Mouse (Mus musculus) thymus, postnatal 0 days (tissue): ENCODE measurements around the gene Pcsk6. TPM values are rescaled to one million over a fixed set of nuclear protein-coding genes. Genes with fewer than 3 reads are reported as not detected.
"Not testable (repeated sequence)": the region's sequence is repeated elsewhere in the genome, so short reads cannot be mapped to it uniquely, and the experiment has no call there.

ENCODE experiments used
- DNase-seq: peaks from one replicate; pipeline ENCODE4 v3.0.0-alpha.2; 2015; ENCODE audit warnings: low spot score
- polyA plus RNA-seq: library from polyadenylated mRNA; unstranded; fragments of >200 nt; fragmentation: Nextera tagmentation; extraction: Ambion mirVana; gene quantifications from 2 replicates; pipeline ENCODE4 v1.2.1, GENCODE M21; 2015

Pcsk6 gene
- polyA plus RNA-seq, 1 experiment from 2014 or later, result 1.2 TPM

- no peak for DNase-seq
Measured at GRCm38 (mm10) chr7:66046921-66047918, 185.7 kb downstream of the Pcsk6 start.

- no peak for DNase-seq
Measured at GRCm38 (mm10) chr7:66047975-66048374, 186.4 kb downstream of the Pcsk6 start.

GRCm38 (mm10) chr7:66048446-66049230 lies 187.1 kb downstream of the Pcsk6 start:
- no peak for DNase-seq

GRCm38 (mm10) chr7:66053946-66054483 lies 192.5 kb downstream of the Pcsk6 start:
- no peak for DNase-seq

GRCm38 (mm10) chr7:66055356-66055755 lies 193.8 kb downstream of the Pcsk6 start:
- DNase-seq, result not testable (repeated sequence)

GRCm38 (mm10) chr7:66058703-66059102 lies 197.2 kb downstream of the Pcsk6 start, which contains the start of gene Snrpa1:
TSS of gene Snrpa1 (plus strand) at chr7:66059003.
- no peak for DNase-seq

- peak; percentile 90 for DNase-seq
Measured at GRCm38 (mm10) chr7:66060066-66060956, 198.8 kb downstream of the Pcsk6 start.

- DNase-seq, result no peak
Measured at GRCm38 (mm10) chr7:66061057-66061456, 199.5 kb downstream of the Pcsk6 start.

GRCm38 (mm10) chr7:66076411-66076810 lies 214.9 kb downstream of the Pcsk6 start:
- DNase-seq, result no peak

GRCm38 (mm10) chr7:66079364-66080230 lies 218.1 kb downstream of the Pcsk6 start, which contains the start of gene Selenos:
TSS of gene Selenos (plus strand) at chr7:66079649.
- DNase-seq, result peak; percentile 97

GRCm38 (mm10) chr7:66080231-66080613 lies 218.7 kb downstream of the Pcsk6 start:
- no peak for DNase-seq

GRCm38 (mm10) chr7:66083757-66084156 lies 222.2 kb downstream of the Pcsk6 start:
- DNase-seq, result no peak

- DNase-seq, result no peak
Measured at GRCm38 (mm10) chr7:66084546-66084945, 223.0 kb downstream of the Pcsk6 start.

GRCm38 (mm10) chr7:66087652-66088051 lies 226.1 kb downstream of the Pcsk6 start:
- no peak for DNase-seq

GRCm38 (mm10) chr7:66088077-66088476 lies 226.5 kb downstream of the Pcsk6 start:
- no peak for DNase-seq

GRCm38 (mm10) chr7:66090676-66091190 lies 229.2 kb downstream of the Pcsk6 start:
- no peak for DNase-seq

- no peak for DNase-seq
Measured at GRCm38 (mm10) chr7:66091553-66091952, 230.0 kb downstream of the Pcsk6 start.

- no peak for DNase-seq
Measured at GRCm38 (mm10) chr7:66092656-66093055, 231.1 kb downstream of the Pcsk6 start.

GRCm38 (mm10) chr7:66094141-66094540 lies 232.6 kb downstream of the Pcsk6 start:
- no peak for DNase-seq
